Mouse (Mus musculus): Measurements from ENCODE around the gene Noct. TPM values are rescaled to one million over a fixed set of nuclear protein-coding genes. Genes with fewer than 3 reads are reported as not detected.

The Noct gene
- polyA plus RNA-seq, 1 experiment from 2014 or later, result 8.9 TPM

DNA sequence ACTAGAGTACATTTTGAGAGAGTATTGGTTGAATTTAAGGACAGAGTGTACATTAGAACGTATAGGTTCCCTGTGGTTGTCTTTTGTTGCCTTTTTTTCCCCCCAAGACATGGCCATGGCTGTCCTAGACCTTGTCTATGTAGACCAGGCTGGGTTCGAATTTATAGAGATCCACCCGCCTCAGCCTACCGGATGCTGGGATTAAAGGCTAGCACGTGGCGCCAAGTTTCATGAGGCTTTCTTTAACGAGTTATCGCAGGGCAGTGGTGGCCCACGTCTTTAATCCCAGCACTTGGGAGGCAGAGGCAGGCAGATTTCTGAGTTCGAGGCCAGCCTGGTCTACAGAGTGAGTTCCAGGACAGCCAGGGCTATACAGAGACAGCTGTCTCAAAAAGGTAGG lies 1.7 kb downstream of the Noct start:
- TF ChIP-seq CTCF (IDR thresholded peaks at IDR 0.05; ENCODE audit: low read depth), result no peak
- ATAC-seq (ENCODE audit: insufficient read depth) (no peak), DNase-seq (no peak)
- 95% methylated on average over 10 of the region's 10 CpGs for WGBS
- no peaks in the 10 kb centered on the region for H3K9me3 ChIP-seq (ENCODE audit: low read depth, low read length)
- no peaks in the 10 kb centered on the region for H3K36me3 ChIP-seq (ENCODE audit: insufficient read depth)
- H3K9ac ChIP-seq, result no peak overlapping the region
- H3K4me2 ChIP-seq, result peak overlapping the region; percentile 88
- no peak overlapping the region for H3K27ac ChIP-seq (ENCODE audit: low read depth)
- H3K4me1 ChIP-seq (ENCODE audit: insufficient read depth), result peaks cover 13% of the 10 kb centered on the region
- H3K4me3 ChIP-seq (ENCODE audit: low read depth, low read length), result peak overlapping the region; percentile 88
- no peaks in the 10 kb centered on the region for H3K27me3 ChIP-seq (ENCODE audit: insufficient read depth, low read length)

- WGBS, result 81% methylated on average over 3 of the region's 3 CpGs
- peak overlapping the region; percentile 88 for H3K4me2 ChIP-seq
- no peak for DNase-seq
- H3K36me3 ChIP-seq (ENCODE audit: insufficient read depth), result no peaks in the 10 kb centered on the region
- no peak for TF ChIP-seq CTCF (IDR thresholded peaks at IDR 0.05; ENCODE audit: low read depth)
- H3K27me3 ChIP-seq (ENCODE audit: insufficient read depth, low read length), result no peaks in the 10 kb centered on the region
- ATAC-seq (ENCODE audit: insufficient read depth), result no peak
- peaks cover 13% of the 10 kb centered on the region for H3K4me1 ChIP-seq (ENCODE audit: insufficient read depth)
- no peak overlapping the region for H3K9ac ChIP-seq
- H3K4me3 ChIP-seq (ENCODE audit: low read depth, low read length), result peak overlapping the region; percentile 88; the same call in 1 of the 2 replicates
- no peaks in the 10 kb centered on the region for H3K9me3 ChIP-seq (ENCODE audit: low read depth, low read length)
- no peak overlapping the region for H3K27ac ChIP-seq (ENCODE audit: low read depth)
Observed at GRCm38 (mm10) chr3:51226601-51227000, 2.4 kb downstream of the Noct start.

DNA sequence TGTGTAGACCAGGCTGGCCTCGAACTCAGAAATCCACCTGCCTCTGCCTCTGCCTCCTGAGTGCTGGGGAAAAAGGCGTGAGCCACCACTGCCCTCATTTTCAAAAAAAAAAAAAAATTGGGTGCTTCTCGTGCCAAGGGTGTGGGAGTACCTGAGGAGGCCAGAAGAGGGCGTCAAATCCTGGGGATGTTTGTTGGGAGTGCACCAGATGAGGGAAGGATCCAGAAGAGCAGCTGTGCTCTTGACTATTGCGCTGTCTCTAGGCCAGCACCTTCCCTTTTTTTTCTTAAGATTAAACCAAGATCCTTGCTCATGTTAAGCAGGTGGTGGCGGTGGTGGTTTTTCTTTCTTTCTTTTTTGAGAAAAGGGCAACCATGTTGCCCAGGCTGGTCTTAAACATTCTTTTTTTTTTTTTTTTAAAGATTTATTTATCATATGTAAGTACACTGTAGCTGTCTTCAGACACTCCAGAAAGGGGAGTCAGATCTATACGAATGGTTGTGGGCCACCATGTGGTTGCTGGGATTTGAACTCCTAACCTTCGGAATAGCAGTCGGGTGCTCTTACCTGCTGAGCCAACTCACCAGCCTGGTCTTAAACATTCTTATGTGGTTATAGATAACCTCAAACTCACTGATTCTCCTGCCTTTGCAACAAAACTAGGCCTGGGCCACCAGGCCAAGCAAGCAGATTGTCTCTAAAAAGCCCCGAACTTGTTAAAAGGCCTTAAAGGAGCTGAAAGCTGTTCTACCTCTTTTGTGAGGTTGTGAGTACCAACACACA lies 4.0 kb downstream of the Noct start:
- Histone ChIP-seq H3K4me1 (ENCODE audit: insufficient read depth) (peaks cover 13% of the 10 kb centered on the region), H3K9me3 (ENCODE audit: low read depth, low read length) (no peaks in the 10 kb centered on the region), H3K4me2 (no peak overlapping the region), H3K36me3 (ENCODE audit: insufficient read depth) (no peaks in the 10 kb centered on the region), H3K9ac (no peak overlapping the region), H3K27ac (ENCODE audit: low read depth) (no peak overlapping the region), H3K27me3 (ENCODE audit: insufficient read depth, low read length) (no peaks in the 10 kb centered on the region), H3K4me3 (ENCODE audit: low read depth, low read length) (no peak overlapping the region)
- TF ChIP-seq CTCF (IDR thresholded peaks at IDR 0.05; ENCODE audit: low read depth), result peak; percentile 50
- ATAC-seq (ENCODE audit: insufficient read depth), result no peak
- 78% methylated on average over 10 of the region's 10 CpGs for WGBS
- DNase-seq, result peak; percentile 46

GRCm38 (mm10) chr3:51228821-51229205 lies 4.6 kb downstream of the Noct start:
- DNase-seq, result no peak
- ATAC-seq (ENCODE audit: insufficient read depth), result no peak
- H3K4me3 ChIP-seq (ENCODE audit: low read depth, low read length), result no peak overlapping the region
- no peaks in the 10 kb centered on the region for H3K27me3 ChIP-seq (ENCODE audit: insufficient read depth, low read length)
- no peak for TF ChIP-seq CTCF (IDR thresholded peaks at IDR 0.05; ENCODE audit: low read depth)
- H3K4me1 ChIP-seq (ENCODE audit: insufficient read depth), result peaks cover 11% of the 10 kb centered on the region
- 74% methylated on average over 9 of the region's 9 CpGs for WGBS
- no peaks in the 10 kb centered on the region for H3K36me3 ChIP-seq (ENCODE audit: insufficient read depth)
- no peak overlapping the region for H3K27ac ChIP-seq (ENCODE audit: low read depth)
- H3K4me2 ChIP-seq, result no peak overlapping the region
- no peaks in the 10 kb centered on the region for H3K9me3 ChIP-seq (ENCODE audit: low read depth, low read length)
- no peak overlapping the region for H3K9ac ChIP-seq

- WGBS, result 59% methylated on average over 3 of the region's 3 CpGs
- Histone ChIP-seq H3K9me3 (ENCODE audit: low read depth, low read length) (no peaks in the 10 kb centered on the region), H3K36me3 (ENCODE audit: insufficient read depth) (no peaks in the 10 kb centered on the region), H3K9ac (no peak overlapping the region), H3K27ac (ENCODE audit: low read depth) (no peak overlapping the region), H3K4me1 (ENCODE audit: insufficient read depth) (peaks cover 10% of the 10 kb centered on the region), H3K27me3 (ENCODE audit: insufficient read depth, low read length) (no peaks in the 10 kb centered on the region), H3K4me3 (ENCODE audit: low read depth, low read length) (no peak overlapping the region), H3K4me2 (no peak overlapping the region)
- ATAC-seq (ENCODE audit: insufficient read depth) (no peak), DNase-seq (no peak)
- no peak for TF ChIP-seq CTCF (IDR thresholded peaks at IDR 0.05; ENCODE audit: low read depth)
Observed at GRCm38 (mm10) chr3:51229226-51229625, 5.0 kb downstream of the Noct start.

GRCm38 (mm10) chr3:51230146-51230835 lies 6.0 kb downstream of the Noct start:
- peak overlapping the region; percentile 47; the same call in 1 of the 2 replicates for H3K27ac ChIP-seq (ENCODE audit: low read depth)
- no peaks in the 10 kb centered on the region for H3K36me3 ChIP-seq (ENCODE audit: insufficient read depth)
- no peak overlapping the region for H3K9ac ChIP-seq
- no peak overlapping the region; the same call in 1 of the 2 replicates for H3K4me2 ChIP-seq
- DNase-seq (no peak), ATAC-seq (ENCODE audit: insufficient read depth) (no peak)
- no peaks in the 10 kb centered on the region for H3K9me3 ChIP-seq (ENCODE audit: low read depth, low read length)
- H3K4me3 ChIP-seq (ENCODE audit: low read depth, low read length), result no peak overlapping the region
- peaks cover 12% of the 10 kb centered on the region for H3K4me1 ChIP-seq (ENCODE audit: insufficient read depth)
- TF ChIP-seq CTCF (IDR thresholded peaks at IDR 0.05; ENCODE audit: low read depth), result no peak
- WGBS, result 79% methylated on average over 6 of the region's 6 CpGs
- H3K27me3 ChIP-seq (ENCODE audit: insufficient read depth, low read length), result no peaks in the 10 kb centered on the region

DNA sequence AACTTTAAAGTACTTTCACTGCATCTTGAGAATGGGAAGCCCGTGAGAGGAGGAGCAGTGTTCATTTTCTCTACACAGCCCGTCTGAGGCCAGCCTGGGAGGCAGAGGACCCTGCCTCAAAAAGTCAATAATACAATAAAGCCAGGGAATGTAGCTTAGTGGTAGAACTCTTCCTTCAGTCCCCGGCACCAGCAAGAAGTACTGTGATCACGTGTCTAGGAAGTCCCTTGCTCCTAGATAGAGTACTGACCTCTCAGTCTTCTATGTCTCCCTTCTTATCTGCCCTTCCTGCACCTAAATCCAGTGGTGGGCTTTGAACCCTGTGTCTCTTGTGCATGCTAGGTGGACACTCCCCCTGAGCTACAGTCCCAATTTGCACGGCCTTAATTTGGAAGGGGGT lies 6.6 kb downstream of the Noct start:
- no peak overlapping the region for H3K4me3 ChIP-seq (ENCODE audit: low read depth, low read length)
- H3K9ac ChIP-seq, result no peak overlapping the region
- peaks cover 11% of the 10 kb centered on the region for H3K4me1 ChIP-seq (ENCODE audit: insufficient read depth)
- WGBS, result 64% methylated on average over 5 of the region's 5 CpGs
- no peak overlapping the region; the same call in 1 of the 2 replicates for H3K4me2 ChIP-seq
- H3K36me3 ChIP-seq (ENCODE audit: insufficient read depth), result no peaks in the 10 kb centered on the region
- ATAC-seq (ENCODE audit: insufficient read depth), result no peak
- H3K9me3 ChIP-seq (ENCODE audit: low read depth, low read length), result no peaks in the 10 kb centered on the region
- no peaks in the 10 kb centered on the region for H3K27me3 ChIP-seq (ENCODE audit: insufficient read depth, low read length)
- no peak for TF ChIP-seq CTCF (IDR thresholded peaks at IDR 0.05; ENCODE audit: low read depth)
- no peak for DNase-seq
- 0 out of 2 replicates have a peak overlapping the region, but pooled peaks have one; percentile 32 for H3K27ac ChIP-seq (ENCODE audit: low read depth)

All from lung, embryonic 14.5 days (tissue).